Mouse (Mus musculus): ENCODE measurements around the gene Hist2h3b. TPM values are rescaled to one million over a fixed set of nuclear protein-coding genes. Genes with fewer than 3 reads are reported as not detected.

Hist2h3b gene
- polyA plus RNA-seq, 1 experiment from 2014 or later: 12.2 TPM

GRCm38 (mm10) chr3:96254683-96255355 lies 13.6 kb upstream of the Hist2h3b start:
- peak; percentile 30; the same call in 1 of the 2 replicates for ATAC-seq (ENCODE audit: low FRiP score, low read depth)
- Histone ChIP-seq H3K4me3 (no peak overlapping the region), H3K9me3 (no peaks in the 10 kb centered on the region), H3K9ac (no peak overlapping the region), H3K4me1 (replicated peaks) (no peaks in the 10 kb centered on the region), H3K36me3 (no peaks in the 10 kb centered on the region), H3K27me3 (no peaks in the 10 kb centered on the region), H3K4me2 (no peak overlapping the region), H3K27ac (replicated peaks) (no peak overlapping the region)
- WGBS: 51% methylated on average over 10 of the region's 10 CpGs

GRCm38 (mm10) chr3:96255926-96256593 lies 12.4 kb upstream of the Hist2h3b start:
- no peak for ATAC-seq (ENCODE audit: low FRiP score, low read depth)
- H3K27me3 ChIP-seq: no peaks in the 10 kb centered on the region
- WGBS: 87% methylated on average over 5 of the region's 5 CpGs
- no peak overlapping the region for H3K9ac ChIP-seq
- H3K9me3 ChIP-seq: no peaks in the 10 kb centered on the region
- H3K4me1 ChIP-seq (replicated peaks): peaks cover 2% of the 10 kb centered on the region; the same call in 1 of the 2 replicates
- no peak overlapping the region for H3K27ac ChIP-seq (replicated peaks)
- no peak overlapping the region for H3K4me2 ChIP-seq
- H3K4me3 ChIP-seq: no peak overlapping the region
- no peaks in the 10 kb centered on the region for H3K36me3 ChIP-seq

DNA sequence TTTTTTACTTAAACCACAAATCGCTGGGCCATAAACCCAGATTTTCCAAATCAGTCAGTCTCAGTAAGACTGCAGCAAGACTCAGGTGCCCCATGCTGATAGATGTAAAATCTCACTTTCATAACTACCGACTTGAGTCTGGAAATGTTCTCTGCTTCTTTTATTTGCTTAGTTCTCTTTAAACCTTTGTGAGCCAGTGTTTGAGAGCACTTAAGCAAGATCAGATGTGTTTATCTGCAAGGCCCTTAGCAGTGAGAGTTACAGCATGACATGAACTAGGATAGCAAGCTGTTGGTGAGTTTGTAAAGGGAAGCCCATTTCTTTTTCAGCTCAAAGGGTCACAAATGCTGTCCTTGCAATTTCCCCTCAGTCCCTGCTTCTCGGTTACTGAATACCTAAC lies 11.3 kb upstream of the Hist2h3b start:
- H3K4me1 ChIP-seq (replicated peaks): peaks cover 12% of the 10 kb centered on the region
- H3K27ac ChIP-seq (replicated peaks): no peak overlapping the region
- ATAC-seq (ENCODE audit: low FRiP score, low read depth): no peak
- no peak overlapping the region for H3K9ac ChIP-seq
- 86% methylated on average over 3 of the region's 3 CpGs for WGBS
- H3K27me3 ChIP-seq: no peaks in the 10 kb centered on the region
- H3K36me3 ChIP-seq: no peaks in the 10 kb centered on the region
- no peak overlapping the region for H3K4me2 ChIP-seq
- H3K9me3 ChIP-seq: no peaks in the 10 kb centered on the region
- H3K4me3 ChIP-seq: no peak overlapping the region

GRCm38 (mm10) chr3:96260220-96260619 lies 8.2 kb upstream of the Hist2h3b start:
- Histone ChIP-seq H3K4me2 (no peak overlapping the region), H3K9ac (no peak overlapping the region), H3K27me3 (no peaks in the 10 kb centered on the region), H3K27ac (replicated peaks) (no peak overlapping the region), H3K9me3 (no peaks in the 10 kb centered on the region), H3K4me3 (no peak overlapping the region), H3K4me1 (replicated peaks) (peaks cover 25% of the 10 kb centered on the region), H3K36me3 (no peaks in the 10 kb centered on the region)
- 93% methylated on average over 5 of the region's 5 CpGs for WGBS
- ATAC-seq (ENCODE audit: low FRiP score, low read depth): no peak

GRCm38 (mm10) chr3:96261623-96262022 lies 6.8 kb upstream of the Hist2h3b start:
- Histone ChIP-seq H3K27ac (replicated peaks) (peak overlapping the region; percentile 98), H3K4me1 (replicated peaks) (peaks cover 25% of the 10 kb centered on the region), H3K4me3 (peak overlapping the region; percentile 62), H3K9me3 (no peaks in the 10 kb centered on the region), H3K4me2 (peak overlapping the region; percentile 72), H3K27me3 (no peaks in the 10 kb centered on the region), H3K36me3 (no peaks in the 10 kb centered on the region), H3K9ac (peak overlapping the region; percentile 66)
- ATAC-seq (ENCODE audit: low FRiP score, low read depth): no peak
- 54% methylated on average over 3 of the region's 3 CpGs for WGBS

DNA sequence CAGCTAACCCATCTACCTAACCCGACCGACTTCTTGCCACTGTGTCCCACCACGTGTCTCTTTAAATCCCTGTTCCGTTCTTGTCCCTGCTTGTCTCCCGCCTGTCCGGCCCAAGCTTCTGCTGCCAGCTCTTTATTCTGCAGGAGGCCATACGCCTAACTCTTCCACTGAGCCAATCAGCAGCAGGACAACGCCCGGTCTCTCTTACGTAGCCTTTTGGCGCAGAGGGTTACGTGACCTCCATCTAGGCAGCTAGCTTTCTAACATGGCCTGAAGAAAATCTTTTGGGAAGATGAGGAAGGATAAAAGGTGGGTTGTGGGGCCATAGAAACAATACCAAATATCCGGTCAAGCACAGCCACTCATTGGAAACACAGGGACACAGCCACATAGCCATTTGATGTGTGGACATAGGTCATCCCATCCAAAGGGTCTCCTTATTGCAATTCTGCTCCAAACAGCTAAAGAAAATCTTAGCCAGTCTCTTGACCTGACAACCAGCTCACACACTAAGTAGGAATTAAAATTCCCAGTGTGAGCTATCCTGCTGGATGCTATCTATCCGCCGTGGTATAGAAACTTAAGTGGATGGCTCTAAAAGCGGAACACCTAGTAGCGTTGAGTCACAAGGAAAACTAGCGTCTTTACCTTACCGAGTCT lies 6.1 kb upstream of the Hist2h3b start:
- Histone ChIP-seq H3K36me3 (no peaks in the 10 kb centered on the region), H3K27me3 (no peaks in the 10 kb centered on the region), H3K4me2 (peak overlapping the region; percentile 72), H3K4me3 (peak overlapping the region; percentile 62), H3K27ac (replicated peaks) (peak overlapping the region; percentile 98), H3K4me1 (replicated peaks) (peaks cover 25% of the 10 kb centered on the region), H3K9ac (peak overlapping the region; percentile 66), H3K9me3 (no peaks in the 10 kb centered on the region)
- ATAC-seq (ENCODE audit: low FRiP score, low read depth): peak; percentile 85
- under 1% methylated on average over 19 of the region's 19 CpGs for WGBS

DNA sequence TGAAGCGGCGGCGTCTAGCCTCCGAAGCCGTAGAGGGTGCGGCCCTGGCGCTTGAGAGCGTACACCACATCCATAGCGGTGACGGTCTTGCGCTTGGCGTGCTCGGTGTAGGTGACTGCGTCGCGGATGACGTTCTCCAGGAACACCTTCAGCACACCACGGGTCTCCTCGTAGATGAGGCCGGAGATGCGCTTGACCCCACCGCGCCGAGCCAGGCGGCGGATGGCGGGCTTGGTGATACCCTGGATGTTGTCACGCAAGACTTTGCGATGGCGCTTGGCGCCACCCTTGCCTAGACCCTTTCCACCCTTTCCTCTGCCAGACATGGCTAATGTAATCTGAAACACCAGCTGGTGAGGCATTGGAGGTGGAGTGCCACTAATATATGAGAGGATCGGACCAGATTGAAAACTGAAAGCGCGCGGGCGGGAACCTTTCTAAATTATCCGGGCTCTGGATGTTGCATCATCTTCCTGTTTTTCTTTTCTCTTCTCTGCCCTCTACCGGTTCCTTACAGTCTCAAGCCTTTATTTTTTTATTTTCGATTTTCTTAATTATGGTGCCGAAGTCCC lies 5.4 kb upstream of the Hist2h3b start, which contains the start of gene Hist2h4:
Gene Hist2h4 (minus strand): TSS at position 333 of the 572 bp plus-strand sequence.
- Histone ChIP-seq H3K4me1 (replicated peaks) (peaks cover 32% of the 10 kb centered on the region), H3K27ac (replicated peaks) (peak within 1 kb of the TSS; percentile 98), H3K9me3 (no peaks in the 10 kb centered on the region), H3K27me3 (no peaks in the 10 kb centered on the region), H3K9ac (peak within 1 kb of the TSS; percentile 66), H3K4me3 (peak within 1 kb of the TSS; percentile 62), H3K36me3 (no peaks in the 10 kb centered on the region), H3K4me2 (peak within 1 kb of the TSS; percentile 72)
- ATAC-seq (ENCODE audit: low FRiP score, low read depth): peak; percentile 91
- under 1% methylated on average over 40 of the region's 40 CpGs for WGBS

GRCm38 (mm10) chr3:96263558-96264403 lies 4.7 kb upstream of the Hist2h3b start:
- WGBS: 2% methylated on average over 27 of the region's 27 CpGs
- H3K36me3 ChIP-seq: no peaks in the 10 kb centered on the region
- peak overlapping the region; percentile 98 for H3K27ac ChIP-seq (replicated peaks)
- H3K4me1 ChIP-seq (replicated peaks): peaks cover 35% of the 10 kb centered on the region
- H3K9ac ChIP-seq: peak overlapping the region; percentile 50
- no peaks in the 10 kb centered on the region for H3K27me3 ChIP-seq
- peak overlapping the region; percentile 72 for H3K4me2 ChIP-seq
- H3K4me3 ChIP-seq: peak overlapping the region; percentile 62
- H3K9me3 ChIP-seq: no peaks in the 10 kb centered on the region
- ATAC-seq (ENCODE audit: low FRiP score, low read depth): peak; percentile 11; the same call in 1 of the 2 replicates

DNA sequence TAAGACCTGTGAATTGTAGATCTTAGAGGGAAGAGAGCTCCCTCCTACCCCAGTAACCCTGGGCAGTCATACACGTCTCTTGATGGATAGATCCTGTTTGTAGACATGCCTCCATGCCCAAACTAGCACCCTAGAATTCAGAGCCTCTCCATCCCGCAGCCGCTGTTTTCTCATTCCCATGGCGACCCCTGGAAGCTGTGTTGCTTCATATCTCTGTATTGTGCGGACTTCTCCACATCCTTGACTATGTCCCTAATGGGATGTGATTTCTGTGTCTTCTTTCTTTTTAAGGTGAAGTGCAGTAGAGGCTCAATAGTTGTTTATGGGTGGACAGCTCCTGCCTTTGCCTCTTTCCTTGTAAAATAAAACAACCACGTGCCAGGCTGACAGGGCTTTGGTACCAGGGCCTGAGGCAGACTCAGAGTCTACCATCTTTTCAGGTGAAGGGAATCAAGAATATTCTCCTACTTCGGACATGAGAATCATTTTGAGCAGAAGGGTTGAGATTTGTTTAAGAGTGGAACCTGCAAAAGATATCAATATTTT lies 4.0 kb upstream of the Hist2h3b start:
- Histone ChIP-seq H3K27me3 (no peaks in the 10 kb centered on the region), H3K4me2 (peak overlapping the region; percentile 72), H3K4me1 (replicated peaks) (peaks cover 39% of the 10 kb centered on the region), H3K9ac (0 out of 2 replicates have a peak overlapping the region, but pooled peaks have one; percentile 50), H3K27ac (replicated peaks) (peak overlapping the region; percentile 98), H3K36me3 (no peaks in the 10 kb centered on the region), H3K4me3 (peak overlapping the region; percentile 62; the same call in 1 of the 2 replicates), H3K9me3 (no peaks in the 10 kb centered on the region)
- WGBS: 66% methylated on average over 7 of the region's 7 CpGs
- no peak for ATAC-seq (ENCODE audit: low FRiP score, low read depth)

GRCm38 (mm10) chr3:96266132-96266710 lies 2.2 kb upstream of the Hist2h3b start:
- H3K27ac ChIP-seq (replicated peaks): no peak overlapping the region
- 92% methylated on average over 8 of the region's 8 CpGs for WGBS
- no peak overlapping the region for H3K9ac ChIP-seq
- no peaks in the 10 kb centered on the region for H3K9me3 ChIP-seq
- H3K4me3 ChIP-seq: no peak overlapping the region
- no peak for ATAC-seq (ENCODE audit: low FRiP score, low read depth)
- no peaks in the 10 kb centered on the region for H3K27me3 ChIP-seq
- H3K36me3 ChIP-seq: no peaks in the 10 kb centered on the region
- peaks cover 40% of the 10 kb centered on the region for H3K4me1 ChIP-seq (replicated peaks)
- no peak overlapping the region for H3K4me2 ChIP-seq
